Mouse (Mus musculus): ENCODE measurements at regions not wholly inside any gene's neighbourhood (a gene's known extent, or its start where the extent isn't known, plus 50 kb on each side); places are given as distances from the start of the nearest gene placed in this dataset.

DNA sequence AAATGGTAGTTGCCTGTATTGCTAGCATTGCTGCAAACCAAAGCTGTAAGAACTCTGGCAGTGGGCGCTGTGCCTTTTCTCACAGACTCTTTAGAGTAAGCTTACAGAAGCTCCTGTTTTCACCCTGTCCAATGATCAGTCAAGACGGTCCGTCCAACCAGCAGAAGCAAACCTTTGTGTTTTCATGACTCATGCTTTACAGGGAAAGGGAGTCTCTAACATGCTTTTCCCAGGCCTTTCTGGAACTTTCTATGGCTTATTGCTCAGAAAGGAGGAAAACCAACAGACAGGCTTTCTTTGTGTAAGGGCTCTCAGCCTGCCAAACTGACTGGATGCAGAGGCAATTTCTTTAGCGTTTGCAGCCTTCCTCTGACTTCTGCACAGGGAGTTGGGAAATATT lies 2195.6 kb downstream of the 9330182O14Rik start:
- WGBS = 84% methylated on average over 4 of the region's 4 CpGs
- no peaks in the 10 kb centered on the region for H3K4me1 ChIP-seq (ENCODE audit: control insufficient read depth, insufficient read depth, low read length)
- TF ChIP-seq POLR2A (IDR thresholded peaks at IDR 0.05; ENCODE audit: borderline replicate concordance, control insufficient read depth, low read depth, low read length) (no peak), CTCF (IDR thresholded peaks at IDR 0.05; ENCODE audit: control insufficient read depth, insufficient read depth, low read length) (no peak)
- no peak overlapping the region for H3K4me3 ChIP-seq (replicated peaks; ENCODE audit: control insufficient read depth, low read depth, low read length)
- H3K27ac ChIP-seq (ENCODE audit: control insufficient read depth, insufficient read depth, low read depth, low read length, poor library complexity) = no peak overlapping the region

DNA sequence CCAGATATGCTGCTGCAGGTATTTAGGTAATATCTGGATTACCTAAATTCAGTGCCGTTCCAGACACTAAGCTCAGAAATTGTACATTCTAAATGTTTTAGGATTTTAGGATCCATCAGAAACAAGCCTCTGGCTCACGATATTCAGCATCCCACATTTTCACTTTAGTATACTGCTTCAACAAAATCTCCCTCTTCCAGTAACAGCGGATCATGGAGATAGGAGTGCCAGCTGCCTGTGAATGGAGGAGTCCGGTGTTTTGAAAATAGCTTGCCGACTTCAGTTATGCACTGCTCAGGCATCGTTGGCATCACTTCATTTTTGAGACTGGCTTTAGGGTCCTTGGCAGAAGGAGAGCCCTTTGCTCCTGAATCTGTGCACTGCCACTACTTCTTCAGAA lies 2199.5 kb downstream of the 9330182O14Rik start:
- WGBS = 86% methylated on average over 6 of the region's 6 CpGs
- Histone ChIP-seq H3K4me3 (replicated peaks; ENCODE audit: control insufficient read depth, low read depth, low read length) (no peak overlapping the region), H3K4me1 (ENCODE audit: control insufficient read depth, insufficient read depth, low read length) (no peaks in the 10 kb centered on the region), H3K27ac (ENCODE audit: control insufficient read depth, insufficient read depth, low read depth, low read length, poor library complexity) (no peak overlapping the region)
- TF ChIP-seq CTCF (IDR thresholded peaks at IDR 0.05; ENCODE audit: control insufficient read depth, insufficient read depth, low read length) (no peak), POLR2A (IDR thresholded peaks at IDR 0.05; ENCODE audit: borderline replicate concordance, control insufficient read depth, low read depth, low read length) (no peak)

DNA sequence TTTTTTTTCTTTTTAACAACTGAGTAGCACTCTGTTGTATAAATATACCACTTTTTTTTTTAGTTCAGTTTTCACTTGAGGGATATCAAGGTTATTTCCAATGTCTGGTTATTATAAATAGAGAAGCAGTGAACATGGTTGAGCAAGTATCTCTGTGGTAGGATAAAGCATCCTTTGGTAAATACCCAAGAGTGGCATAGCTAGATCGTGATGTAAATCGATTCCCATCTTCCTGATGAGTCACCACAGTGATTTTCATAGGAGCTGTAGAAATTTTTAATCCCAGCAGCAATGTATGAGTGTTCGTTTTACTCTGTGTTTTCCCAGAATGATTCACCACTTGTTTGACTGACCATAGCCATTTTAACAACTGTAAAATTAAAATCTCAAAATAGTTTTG lies 2212.0 kb downstream of the 9330182O14Rik start:
- WGBS = 74% methylated on average over 3 of the region's 3 CpGs
- no peak overlapping the region for H3K27ac ChIP-seq (ENCODE audit: control insufficient read depth, insufficient read depth, low read depth, low read length, poor library complexity)
- no peak overlapping the region for H3K4me3 ChIP-seq (replicated peaks; ENCODE audit: control insufficient read depth, low read depth, low read length)
- TF ChIP-seq POLR2A (IDR thresholded peaks at IDR 0.05; ENCODE audit: borderline replicate concordance, control insufficient read depth, low read depth, low read length) = no peak
- no peak for TF ChIP-seq CTCF (IDR thresholded peaks at IDR 0.05; ENCODE audit: control insufficient read depth, insufficient read depth, low read length)
- H3K4me1 ChIP-seq (ENCODE audit: control insufficient read depth, insufficient read depth, low read length) = no peaks in the 10 kb centered on the region

- no peak overlapping the region for H3K4me3 ChIP-seq (replicated peaks; ENCODE audit: control insufficient read depth, low read depth, low read length)
- H3K4me1 ChIP-seq (ENCODE audit: control insufficient read depth, insufficient read depth, low read length) = no peaks in the 10 kb centered on the region
- TF ChIP-seq CTCF (IDR thresholded peaks at IDR 0.05; ENCODE audit: control insufficient read depth, insufficient read depth, low read length) = no peak
- no peak for TF ChIP-seq POLR2A (IDR thresholded peaks at IDR 0.05; ENCODE audit: borderline replicate concordance, control insufficient read depth, low read depth, low read length)
- H3K27ac ChIP-seq (ENCODE audit: control insufficient read depth, insufficient read depth, low read depth, low read length, poor library complexity) = no peak overlapping the region
These were observed 2227.7 kb downstream of the 9330182O14Rik start for GRCm38 (mm10) chr15:42361871-42362270.

GRCm38 (mm10) chr15:42364979-42365378 lies 2230.8 kb downstream of the 9330182O14Rik start:
- Histone ChIP-seq H3K4me3 (replicated peaks; ENCODE audit: control insufficient read depth, low read depth, low read length) (no peak overlapping the region), H3K4me1 (ENCODE audit: control insufficient read depth, insufficient read depth, low read length) (no peaks in the 10 kb centered on the region), H3K27ac (ENCODE audit: control insufficient read depth, insufficient read depth, low read depth, low read length, poor library complexity) (no peak overlapping the region)
- TF ChIP-seq CTCF (IDR thresholded peaks at IDR 0.05; ENCODE audit: control insufficient read depth, insufficient read depth, low read length) = no peak
- TF ChIP-seq POLR2A (IDR thresholded peaks at IDR 0.05; ENCODE audit: borderline replicate concordance, control insufficient read depth, low read depth, low read length) = no peak
- WGBS = 78% methylated on average over 1 of the region's 1 CpGs

DNA sequence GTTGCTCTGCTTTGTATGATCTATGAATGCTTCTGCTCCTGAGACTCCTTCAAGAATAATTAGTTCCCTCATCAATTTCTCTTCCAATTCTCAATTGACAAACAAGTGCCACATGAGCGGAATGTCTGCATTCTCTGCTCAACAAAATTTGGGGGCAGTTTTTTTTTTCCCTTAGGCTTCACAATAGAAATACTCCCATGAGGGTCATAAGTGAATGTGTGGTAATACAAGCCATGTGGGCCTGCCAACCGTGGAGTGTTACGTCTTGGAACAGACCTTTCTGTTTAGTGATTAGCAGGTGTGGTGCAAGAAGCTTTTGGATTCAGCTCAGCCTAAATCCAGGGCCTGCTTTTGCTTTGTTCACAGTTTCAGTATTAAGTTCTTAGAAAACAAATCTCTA lies 2232.6 kb downstream of the 9330182O14Rik start:
- 79% methylated on average over 3 of the region's 3 CpGs for WGBS
- no peak overlapping the region for H3K4me3 ChIP-seq (replicated peaks; ENCODE audit: control insufficient read depth, low read depth, low read length)

DNA sequence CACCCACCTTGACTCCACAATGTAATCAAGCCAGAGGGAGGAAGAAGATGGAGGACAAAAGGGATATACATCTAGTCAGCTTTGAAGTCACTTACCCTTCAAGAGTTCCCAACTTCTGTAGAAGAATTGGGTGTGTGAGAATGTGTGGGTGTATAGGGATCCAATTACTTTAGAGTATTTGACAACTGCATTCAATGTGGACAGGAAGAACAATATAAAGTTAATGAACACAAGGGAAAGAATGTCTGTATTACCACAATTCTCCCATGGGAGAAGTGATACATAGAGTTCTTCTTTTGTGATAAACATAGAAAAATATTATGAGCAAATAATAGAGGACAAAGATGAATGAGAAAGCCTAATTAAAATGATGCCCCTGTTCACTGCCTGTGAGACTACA lies 2235.4 kb downstream of the 9330182O14Rik start:
- no peak overlapping the region for H3K4me3 ChIP-seq (replicated peaks; ENCODE audit: control insufficient read depth, low read depth, low read length)
- TF ChIP-seq POLR2A (IDR thresholded peaks at IDR 0.05; ENCODE audit: borderline replicate concordance, control insufficient read depth, low read depth, low read length) (no peak), CTCF (IDR thresholded peaks at IDR 0.05; ENCODE audit: control insufficient read depth, insufficient read depth, low read length) (no peak)
- H3K27ac ChIP-seq (ENCODE audit: control insufficient read depth, insufficient read depth, low read depth, low read length, poor library complexity) = no peak overlapping the region
- no peaks in the 10 kb centered on the region for H3K4me1 ChIP-seq (ENCODE audit: control insufficient read depth, insufficient read depth, low read length)

More for the DNA sequence above, 2232.6 kb downstream of the 9330182O14Rik start:
- TF ChIP-seq POLR2A (IDR thresholded peaks at IDR 0.05; ENCODE audit: borderline replicate concordance, control insufficient read depth, low read depth, low read length) (no peak), CTCF (IDR thresholded peaks at IDR 0.05; ENCODE audit: control insufficient read depth, insufficient read depth, low read length) (no peak)
- H3K27ac ChIP-seq (ENCODE audit: control insufficient read depth, insufficient read depth, low read depth, low read length, poor library complexity) = no peak overlapping the region
- H3K4me1 ChIP-seq (ENCODE audit: control insufficient read depth, insufficient read depth, low read length) = no peaks in the 10 kb centered on the region

DNA sequence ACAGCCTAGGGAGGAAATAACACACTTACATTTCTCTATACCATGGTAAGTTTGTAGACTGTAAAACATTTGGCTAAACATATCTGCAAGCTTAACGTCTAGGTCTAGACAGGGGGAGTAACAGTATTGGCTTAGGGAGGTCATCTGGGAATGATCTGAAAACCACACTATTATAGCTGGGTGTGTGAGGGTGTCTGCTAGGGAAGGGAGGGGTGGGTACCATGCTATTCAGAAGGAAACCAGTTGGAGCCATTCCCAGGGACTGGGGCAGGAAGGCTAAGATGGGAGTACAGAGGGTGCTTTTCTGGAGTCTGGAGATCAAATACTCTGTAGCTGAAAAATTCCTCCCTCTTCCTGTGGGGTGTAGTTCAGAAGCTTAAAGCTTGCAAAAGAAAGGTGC lies 2235.9 kb downstream of the 9330182O14Rik start:
- no peak overlapping the region for H3K4me3 ChIP-seq (replicated peaks; ENCODE audit: control insufficient read depth, low read depth, low read length)
- no peaks in the 10 kb centered on the region for H3K4me1 ChIP-seq (ENCODE audit: control insufficient read depth, insufficient read depth, low read length)
- 82% methylated on average over 1 of the region's 1 CpGs for WGBS
- TF ChIP-seq CTCF (IDR thresholded peaks at IDR 0.05; ENCODE audit: control insufficient read depth, insufficient read depth, low read length) = no peak
- TF ChIP-seq POLR2A (IDR thresholded peaks at IDR 0.05; ENCODE audit: borderline replicate concordance, control insufficient read depth, low read depth, low read length) = no peak
- H3K27ac ChIP-seq (ENCODE audit: control insufficient read depth, insufficient read depth, low read depth, low read length, poor library complexity) = no peak overlapping the region

DNA sequence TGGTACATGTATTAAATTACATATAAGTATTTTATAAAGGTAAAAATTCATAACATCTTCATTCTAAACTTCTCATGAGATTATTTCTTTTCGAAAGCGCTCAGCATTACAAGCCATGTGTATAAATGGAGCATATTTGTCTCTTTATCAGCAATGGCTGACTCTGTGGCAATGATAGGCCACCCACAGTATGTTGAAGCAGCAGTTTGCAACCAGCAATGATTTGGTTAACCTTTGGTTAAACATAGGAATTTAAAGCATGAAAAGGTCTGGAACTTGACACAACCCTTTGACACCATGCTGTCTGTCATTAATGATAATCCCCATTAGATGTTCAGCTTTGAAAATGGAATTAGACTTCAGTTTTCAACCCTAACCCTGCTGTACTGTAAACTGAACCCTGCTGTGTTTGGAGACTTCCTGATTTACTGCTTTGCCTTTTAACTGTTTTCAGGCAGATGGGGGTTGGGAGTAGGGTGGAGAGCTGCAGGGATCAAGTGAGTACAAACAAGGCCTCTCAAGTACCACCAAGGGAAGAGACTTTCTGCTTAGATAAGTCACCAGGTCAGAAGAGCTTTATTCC lies 2238.6 kb downstream of the 9330182O14Rik start:
- 85% methylated on average over 2 of the region's 2 CpGs for WGBS
- no peak overlapping the region for H3K4me3 ChIP-seq (replicated peaks; ENCODE audit: control insufficient read depth, low read depth, low read length)
- TF ChIP-seq POLR2A (IDR thresholded peaks at IDR 0.05; ENCODE audit: borderline replicate concordance, control insufficient read depth, low read depth, low read length) = no peak
- no peak for TF ChIP-seq CTCF (IDR thresholded peaks at IDR 0.05; ENCODE audit: control insufficient read depth, insufficient read depth, low read length)
- H3K27ac ChIP-seq (ENCODE audit: control insufficient read depth, insufficient read depth, low read depth, low read length, poor library complexity) = no peak overlapping the region
- H3K4me1 ChIP-seq (ENCODE audit: control insufficient read depth, insufficient read depth, low read length) = no peaks in the 10 kb centered on the region
